Mouse (Mus musculus): Measurements from ENCODE around the gene 6430531B16Rik. TPM values are rescaled to one million over a fixed set of nuclear protein-coding genes. Genes with fewer than 3 reads are reported as not detected.

The 6430531B16Rik gene
- total RNA-seq, 1 experiment from 2014 or later, result not detected

DNA sequence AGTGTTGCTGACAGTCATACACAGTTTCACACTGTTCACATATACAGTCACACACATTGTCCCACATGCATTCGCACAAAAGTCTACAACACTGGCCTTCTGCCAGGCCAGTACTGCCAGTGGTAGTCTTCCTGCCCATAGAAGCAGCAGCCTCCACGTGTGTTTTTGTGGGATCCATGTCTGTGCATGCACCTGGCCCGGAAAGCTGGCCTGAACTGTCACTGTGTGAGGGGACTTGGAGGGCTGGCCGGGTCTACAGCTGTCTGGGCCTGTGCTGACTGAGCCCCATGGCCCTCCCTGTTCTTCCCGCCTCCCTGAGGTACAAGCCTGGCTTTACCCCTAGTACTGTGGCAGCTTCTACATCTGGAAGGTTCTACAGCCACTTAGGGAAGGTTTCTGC, 7.6 kb downstream of the 6430531B16Rik start:
- no peak for DNase-seq

DNA sequence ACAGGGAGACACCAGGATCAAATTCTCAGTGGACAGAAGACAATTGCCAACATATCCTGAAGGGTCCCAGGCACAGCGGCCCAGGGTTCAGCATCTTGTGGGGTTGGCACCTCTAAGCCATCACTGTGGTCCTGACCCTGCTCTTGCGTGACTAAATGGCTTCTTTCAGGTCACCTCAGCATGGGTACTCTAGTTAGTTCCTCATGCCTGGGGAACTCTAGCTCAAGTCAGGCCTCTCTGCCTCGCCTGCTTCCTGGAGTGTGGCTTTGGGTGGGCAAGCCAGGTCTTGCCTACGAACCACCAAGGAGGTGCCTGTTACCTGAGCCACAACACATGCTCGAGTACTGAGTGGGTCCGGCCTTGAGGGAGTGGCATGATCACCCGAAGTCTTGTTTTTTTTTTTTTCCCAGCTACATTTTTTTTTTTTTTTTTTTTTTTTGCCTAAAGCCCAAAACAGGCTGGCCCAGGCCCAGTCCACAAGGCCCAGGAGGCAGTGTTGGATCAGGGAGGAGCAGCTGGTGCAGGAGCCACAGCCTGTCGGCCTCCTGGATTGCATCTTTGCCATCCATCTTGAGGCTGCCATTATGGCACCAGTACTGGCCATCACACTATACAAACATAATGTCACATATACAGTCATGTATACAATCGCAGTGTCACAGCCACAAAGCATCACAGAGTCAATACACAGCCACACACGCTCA, 8.2 kb downstream of the 6430531B16Rik start:
- DNase-seq, result no peak

DNA sequence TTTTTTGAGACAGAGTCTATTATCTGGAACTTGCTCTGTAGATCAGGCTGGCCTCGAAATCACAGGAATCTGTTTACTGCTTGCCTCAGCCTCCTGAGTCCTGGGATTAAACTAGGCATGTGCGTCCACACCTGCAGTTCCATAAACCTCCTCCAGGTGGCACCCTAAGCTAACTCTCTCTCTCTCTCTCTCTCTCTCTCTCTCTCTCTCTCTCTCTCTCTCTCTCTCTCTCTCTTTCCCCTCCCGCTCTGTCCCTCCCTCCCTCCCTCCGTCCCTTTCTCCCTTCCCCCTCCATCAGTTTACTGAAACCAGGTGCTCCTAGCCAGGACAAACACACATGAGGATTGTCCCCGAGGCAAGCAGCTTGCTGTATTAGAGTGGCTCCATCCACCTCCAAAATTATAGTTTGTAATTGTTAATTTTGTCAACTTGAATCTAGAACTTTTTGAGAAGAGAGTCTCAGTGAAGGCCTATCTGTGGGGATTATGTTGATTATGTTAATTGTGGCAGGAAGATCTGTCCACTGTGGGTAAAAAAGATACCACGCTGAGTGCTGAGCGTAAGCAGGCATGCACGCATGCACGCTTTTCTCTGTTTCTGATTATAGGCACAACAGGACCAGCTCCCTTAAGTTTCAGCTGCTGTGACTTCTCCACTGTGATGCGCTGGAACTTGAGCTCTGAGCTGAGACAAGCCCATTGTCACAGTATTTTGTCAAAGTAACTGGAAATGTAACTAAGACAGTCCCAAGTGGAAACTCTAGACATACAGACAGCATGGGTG, 9.0 kb downstream of the 6430531B16Rik start:
- peak; percentile 88 for DNase-seq

DNA sequence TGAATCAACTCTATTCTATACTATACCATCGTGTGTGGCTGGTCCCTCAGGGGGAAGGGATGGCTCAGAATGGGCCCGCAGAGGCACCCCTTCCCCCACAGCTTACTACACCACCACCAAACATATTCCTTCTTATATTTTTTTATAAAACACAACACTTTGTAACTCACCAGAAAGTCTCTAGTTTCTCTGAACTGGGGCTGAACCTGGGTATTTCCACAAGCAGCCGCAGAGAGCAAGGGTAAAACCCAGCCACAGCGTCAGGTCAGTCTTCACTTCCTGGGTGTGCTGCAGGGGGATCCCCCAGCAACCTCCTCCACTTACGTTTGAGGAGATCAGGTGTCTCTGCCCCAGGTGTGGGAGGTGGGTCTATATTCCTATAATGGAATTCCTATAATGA, 10.1 kb downstream of the 6430531B16Rik start:
- no peak for DNase-seq

DNA sequence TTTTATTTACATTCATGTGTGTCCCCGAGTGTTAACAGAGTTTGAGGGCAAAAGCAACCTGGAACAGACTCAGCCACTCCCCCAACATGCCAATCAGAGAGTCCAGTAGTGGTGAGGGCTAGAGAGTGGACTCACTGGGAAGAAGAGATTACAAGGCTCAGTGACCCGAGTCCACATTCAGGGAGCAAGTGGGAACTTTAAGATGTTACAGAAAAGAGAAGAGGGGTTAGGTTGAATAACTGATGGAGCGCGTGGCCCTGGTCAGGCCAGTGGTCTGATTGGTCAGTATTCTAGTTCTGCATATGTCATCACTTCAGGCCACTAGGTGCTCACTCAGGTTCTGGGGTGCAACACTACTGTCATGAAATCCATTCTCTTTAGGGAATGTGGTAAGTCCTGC, 11.4 kb downstream of the 6430531B16Rik start:
- no peak for DNase-seq

DNA sequence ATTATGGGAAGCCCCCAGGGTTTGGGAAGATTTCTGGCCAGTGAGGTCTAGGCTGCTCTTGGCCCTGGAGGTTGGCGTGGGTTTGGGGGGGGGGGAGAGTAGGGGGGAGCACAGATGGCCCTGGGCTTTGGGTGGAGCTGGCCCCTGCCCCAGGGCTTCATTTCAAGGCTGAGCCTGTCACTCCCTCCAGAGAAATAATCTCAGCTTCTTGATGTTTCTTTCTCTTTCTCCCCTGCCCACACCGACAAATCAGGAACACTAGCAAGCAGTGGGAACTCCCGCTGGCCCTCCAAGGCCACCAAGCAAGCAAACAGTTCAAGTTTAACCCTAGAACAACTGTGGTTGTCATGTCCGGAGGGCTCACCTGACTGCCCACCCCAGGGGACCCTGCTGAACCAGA, 14.7 kb downstream of the 6430531B16Rik start:
- no peak for DNase-seq

DNA sequence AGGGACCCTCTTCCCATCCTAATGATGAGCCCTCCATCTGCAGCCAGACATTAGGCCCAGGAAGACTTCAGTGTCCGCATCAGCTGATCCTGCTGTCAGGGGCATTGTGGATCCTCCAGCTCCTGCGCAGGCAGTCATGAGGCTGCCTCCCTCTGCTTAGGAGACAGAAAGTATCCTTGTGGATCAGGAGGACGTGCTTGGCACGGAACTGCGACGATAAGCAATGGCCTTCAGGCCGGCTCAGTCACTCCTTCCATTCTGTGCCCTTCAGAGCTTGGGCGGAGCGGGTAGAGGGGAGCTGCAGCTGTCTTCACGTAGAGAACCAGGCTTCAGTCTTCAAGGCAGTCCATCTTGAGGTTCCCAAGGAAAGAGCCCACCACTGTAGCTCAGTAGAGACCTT, 17.4 kb downstream of the 6430531B16Rik start:
- DNase-seq, result peak; percentile 86

DNA sequence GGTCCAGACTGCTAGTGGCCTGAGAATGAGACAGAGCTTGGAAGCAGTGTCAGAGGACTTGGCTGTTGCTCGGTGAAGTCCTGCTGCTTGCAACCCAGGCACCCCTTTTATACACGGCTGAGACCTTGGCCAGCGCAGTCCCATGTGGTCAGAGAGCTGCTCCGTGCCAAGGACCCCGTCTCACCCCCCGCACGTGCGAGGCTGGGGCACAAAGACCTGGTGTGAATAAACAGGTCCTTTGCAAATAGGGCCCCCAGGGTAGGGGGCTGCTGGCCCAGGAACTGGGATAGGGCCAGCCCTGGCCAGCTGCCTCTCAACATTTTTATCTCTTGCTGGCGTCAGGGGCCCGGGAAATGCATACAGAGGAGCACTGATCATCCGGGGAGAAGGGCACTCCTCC, 20.6 kb downstream of the 6430531B16Rik start:
- peak; percentile 73 for DNase-seq

DNA sequence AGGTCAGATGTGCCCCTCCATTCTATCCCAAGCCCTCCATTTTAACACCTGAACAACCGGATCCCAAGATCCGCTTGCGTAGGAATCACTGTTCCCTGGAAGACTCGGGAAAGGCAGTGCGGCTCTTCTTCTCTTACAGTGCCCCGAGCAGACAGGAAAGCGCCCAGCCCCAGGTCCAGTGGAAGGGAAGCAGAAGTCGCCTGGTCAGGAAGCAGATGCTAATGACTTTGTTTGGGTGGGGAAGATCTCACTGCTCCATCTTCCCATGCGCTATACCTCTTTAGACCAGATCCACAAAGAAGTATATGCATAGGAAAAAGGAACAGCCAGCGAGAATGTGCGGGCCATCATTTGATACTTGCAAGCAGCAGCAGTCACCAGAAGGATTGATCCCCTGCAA, 21.1 kb downstream of the 6430531B16Rik start:
- DNase-seq, result no peak

DNA sequence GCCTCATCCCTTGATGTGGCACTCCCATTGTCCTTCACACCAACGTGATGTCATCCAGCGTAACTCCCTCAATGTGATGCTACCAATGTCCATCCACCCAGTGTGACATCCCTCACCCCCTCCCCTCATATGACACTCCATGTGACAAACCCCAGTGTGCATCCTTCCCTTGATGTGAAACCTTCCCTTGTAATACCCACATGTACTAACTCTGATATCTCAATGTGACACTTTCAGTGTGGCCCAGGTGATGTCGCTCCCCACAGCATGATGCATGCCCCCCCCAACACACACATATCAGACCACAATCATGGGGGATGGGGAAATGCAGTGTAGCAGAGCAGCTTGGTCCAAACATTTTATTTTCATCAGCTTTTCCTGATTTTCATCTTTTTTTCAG, 21.9 kb downstream of the 6430531B16Rik start:
- DNase-seq, result peak; percentile 2

DNA sequence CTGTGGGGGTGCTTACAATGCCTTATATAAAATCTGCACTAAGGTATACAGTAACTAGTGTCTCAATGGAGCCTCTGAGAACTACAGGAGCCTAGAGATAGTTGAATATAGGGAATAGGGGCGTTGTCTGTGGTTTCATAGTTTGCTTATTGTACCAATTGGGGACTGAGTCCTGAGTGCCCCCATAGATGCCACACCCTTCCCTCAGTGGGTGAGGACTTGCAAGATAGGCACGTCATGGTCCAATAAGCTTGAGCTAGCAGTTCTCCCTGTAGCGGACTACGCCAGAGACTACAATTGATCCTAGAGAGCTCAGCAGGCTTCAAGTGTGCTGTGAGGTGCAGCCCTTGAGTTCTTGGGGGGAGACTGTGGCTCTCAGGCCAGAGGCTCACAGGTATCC, 23.1 kb downstream of the 6430531B16Rik start:
- DNase-seq, result no peak

DNA sequence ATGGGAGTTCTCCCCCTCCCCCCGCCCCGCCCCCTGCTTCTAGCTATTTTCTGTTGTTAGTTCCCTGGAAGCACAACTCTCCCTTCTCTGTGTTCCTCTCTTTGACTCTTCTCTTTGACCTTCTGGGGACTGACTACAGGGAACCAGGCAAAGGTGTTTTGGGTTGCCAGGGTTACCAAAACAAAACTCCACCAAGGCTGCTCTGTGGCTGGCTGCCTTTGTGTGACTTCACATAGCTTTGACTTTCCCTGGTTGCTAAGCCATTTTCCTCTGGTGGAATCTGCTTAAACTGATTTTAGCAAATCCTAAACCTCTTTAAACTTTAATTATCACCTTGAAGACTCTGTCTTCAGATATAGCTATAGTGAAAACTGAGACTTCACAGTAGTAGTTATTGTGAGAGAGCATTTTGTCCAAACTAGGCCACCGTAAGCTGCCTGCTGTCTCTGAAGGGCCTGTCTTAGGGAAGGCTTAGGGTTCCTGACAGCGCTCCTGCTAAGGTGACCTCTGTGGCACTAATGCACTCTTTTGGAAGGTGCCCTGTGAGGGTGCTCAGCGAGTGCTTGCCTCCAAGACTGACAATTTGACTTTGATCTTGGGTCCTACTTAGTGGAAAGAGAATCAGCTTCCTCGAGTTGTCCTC, 26.4 kb downstream of the 6430531B16Rik start:
- peak; percentile 18 for DNase-seq

DNA sequence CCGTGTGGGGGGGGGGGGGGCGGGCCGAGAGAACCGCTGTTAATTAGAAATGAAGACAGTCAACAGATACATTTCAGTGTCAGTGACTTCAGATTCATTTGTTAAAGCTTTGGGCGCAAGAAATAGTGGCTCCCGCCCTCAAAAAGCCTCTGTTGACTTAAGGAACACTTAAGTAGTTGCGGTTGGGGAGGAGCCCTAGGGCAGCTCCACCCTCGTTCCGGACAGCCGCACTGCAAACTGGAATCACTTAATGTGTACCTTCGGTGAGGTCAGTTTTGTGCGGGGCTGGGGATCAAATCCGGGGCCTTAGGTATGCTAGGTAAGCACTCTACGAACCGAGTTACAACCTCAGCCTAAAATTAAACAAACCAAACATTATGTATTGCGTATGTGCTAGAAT, 27.5 kb downstream of the 6430531B16Rik start:
- peak; percentile 44 for DNase-seq

DNA sequence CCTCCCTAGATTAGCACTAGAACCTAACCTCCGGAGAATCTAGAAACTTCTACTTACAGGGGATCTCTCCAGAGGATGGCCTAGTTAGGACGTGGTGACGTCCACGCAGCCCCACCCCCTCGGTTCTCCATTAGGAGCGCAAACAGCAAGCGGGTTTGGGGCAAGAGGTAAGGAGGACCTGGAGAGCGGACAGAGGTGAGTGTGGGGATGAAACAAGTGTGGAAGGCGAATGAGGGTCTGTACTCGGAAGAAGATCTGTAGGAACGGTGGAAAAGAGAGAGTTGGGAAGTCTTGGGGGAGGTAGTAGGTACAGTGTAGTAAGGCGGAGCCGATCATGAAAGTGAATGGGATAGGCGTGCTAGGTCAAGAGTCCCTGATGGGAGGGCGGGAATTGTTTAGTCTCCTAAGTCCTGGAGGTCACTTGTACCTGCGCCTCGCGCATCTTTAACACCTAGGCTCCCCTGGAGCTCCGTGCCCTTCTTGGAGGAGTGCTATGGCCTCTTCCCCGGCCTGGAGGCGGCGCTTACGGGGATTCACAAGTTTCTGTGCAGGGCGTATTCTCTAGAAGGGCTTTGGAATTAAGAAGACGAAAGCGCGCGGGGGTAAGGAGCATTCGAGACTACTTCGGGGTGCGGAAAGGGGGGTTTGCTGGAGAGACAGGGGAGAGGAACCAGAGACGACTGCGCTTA, 28.1 kb downstream of the 6430531B16Rik start:
- DNase-seq, result peak; percentile 79

DNA sequence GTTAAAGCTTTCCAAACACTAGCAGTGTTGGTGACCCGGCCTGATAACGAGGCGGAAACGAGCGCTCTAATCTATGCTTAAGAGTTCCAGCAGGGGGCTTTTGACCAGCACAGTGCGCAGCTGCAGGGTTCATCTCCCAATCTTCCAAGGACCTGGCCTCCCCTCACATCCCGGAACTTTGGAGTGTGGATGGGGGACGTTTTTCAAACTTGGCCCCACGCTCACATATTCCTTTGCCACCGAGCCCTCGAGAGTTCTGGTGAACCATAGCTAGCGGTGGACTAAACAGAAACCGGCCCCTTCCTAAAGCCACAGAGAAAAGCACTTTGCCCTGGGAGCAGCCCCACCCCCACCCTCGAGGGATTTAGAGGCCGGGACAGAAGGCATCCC, 28.7 kb downstream of the 6430531B16Rik start:
- peak; percentile 78 for DNase-seq

DNA sequence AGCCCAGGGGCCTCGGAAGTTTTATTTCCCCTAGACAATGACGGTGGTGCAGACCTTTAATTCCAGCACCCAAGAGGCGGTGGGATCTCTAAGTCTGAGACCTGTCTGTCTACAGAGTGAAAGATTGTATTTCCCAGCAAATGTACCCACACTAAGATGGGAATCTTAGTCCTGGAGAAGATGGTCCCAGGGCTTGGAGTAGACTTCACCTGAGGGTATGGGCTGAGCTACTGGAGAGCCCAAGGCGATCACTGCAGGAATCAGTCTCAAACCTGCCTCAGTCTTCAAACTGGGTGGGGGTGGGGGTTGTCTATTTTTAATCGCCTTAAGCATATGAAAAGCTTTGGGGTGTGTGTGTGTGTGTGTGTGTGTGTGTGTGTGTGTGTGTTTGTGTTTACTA, 32.5 kb downstream of the 6430531B16Rik start:
- DNase-seq, result no peak

DNA sequence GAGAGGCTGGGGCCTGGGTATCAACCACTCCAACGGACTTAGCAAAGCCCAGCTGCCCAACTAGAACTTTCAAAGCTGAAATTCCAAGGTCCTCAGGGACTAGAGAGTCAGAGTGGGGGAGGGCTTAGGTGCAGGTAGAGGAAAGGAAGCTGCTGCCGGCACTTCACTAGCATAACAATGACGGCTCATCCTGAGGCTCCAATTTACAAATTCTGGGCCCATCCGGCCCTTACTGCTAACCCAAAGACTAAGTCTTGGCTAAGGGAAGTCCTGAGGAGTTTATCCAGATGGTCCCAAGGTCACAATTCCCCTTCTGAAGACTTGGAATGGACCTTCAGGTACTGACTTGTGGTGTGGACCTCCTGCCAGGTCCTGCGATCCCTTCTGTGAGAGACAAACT, 33.0 kb downstream of the 6430531B16Rik start:
- no peak for DNase-seq

DNA sequence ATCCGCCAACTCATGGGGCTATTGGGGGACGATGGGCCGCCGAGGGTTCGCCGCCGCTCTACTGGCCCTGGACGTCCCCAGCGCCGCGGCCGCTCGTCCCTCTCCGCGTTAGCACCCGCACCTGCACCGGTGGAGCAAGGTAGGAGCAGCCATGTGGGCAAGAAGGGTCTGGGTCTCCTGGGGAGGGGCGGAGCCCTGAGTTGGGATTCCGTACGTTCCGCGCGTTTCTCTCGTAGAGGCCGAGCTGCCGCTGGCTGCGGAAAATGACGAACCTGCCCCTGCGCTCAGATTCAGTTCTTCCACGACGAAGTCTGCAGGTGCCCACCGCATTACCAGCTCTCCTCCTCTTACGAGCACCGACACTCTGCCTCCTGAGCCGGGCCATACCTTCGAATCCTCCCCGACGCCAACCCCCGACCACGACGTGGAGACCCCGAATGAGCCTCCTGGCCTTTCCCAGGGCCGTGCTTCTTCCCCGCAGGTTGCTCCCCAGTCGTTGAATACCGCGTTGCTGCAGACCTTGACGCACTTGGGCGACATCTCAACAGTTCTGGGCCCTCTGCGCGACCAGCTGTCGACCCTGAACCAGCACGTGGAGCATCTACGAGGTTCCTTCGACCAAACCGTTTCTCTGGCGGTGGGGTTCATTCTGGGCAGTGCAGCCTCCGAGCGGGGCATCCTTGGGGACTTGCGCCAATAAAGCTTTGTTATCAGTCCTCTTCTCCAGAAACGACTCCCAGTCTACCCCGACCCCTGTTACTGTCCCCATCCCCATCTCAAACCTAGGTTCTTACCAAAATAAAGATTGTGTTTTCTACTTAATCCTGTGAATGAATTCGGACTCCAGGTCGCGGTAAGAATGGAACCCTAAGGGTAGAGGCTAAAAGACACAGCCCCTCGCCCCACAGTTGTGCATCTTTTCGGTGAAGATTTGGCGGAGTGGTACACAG, 34.0 kb downstream of the 6430531B16Rik start:
- DNase-seq, result no peak

DNA sequence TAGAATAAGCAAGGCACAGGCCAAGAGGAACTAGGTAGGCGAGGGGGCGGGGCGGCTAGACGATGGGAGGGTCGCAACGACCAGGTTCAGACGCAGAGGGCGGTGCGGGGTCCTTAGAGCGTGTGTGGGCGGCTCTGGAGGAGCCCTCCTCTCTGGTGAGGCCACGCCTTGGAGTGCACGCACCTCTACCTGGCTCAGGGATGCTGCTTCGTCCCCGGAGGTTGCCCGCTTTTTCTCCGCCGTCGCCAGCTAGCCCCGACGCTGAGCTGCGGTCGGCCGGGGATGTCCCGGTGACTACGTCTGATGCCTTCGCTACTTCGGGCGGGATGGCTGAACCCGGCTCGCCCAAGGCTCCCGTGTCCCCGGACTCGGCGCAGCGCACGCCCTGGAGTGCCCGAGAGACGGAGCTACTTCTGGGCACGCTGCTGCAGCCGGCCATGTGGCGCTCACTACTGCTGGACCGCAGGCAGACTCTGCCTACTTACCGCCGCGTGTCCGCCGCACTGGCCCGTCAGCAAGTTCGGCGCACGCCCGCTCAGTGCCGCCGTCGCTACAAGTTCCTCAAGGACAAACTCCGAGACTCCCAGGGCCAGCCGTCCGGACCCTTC, 34.8 kb downstream of the 6430531B16Rik start, which contains the start of gene Utf1:
Gene Utf1 (plus strand): TSS at position 116 of the 608 bp plus-strand sequence.
- peak; percentile 59 for DNase-seq

DNA sequence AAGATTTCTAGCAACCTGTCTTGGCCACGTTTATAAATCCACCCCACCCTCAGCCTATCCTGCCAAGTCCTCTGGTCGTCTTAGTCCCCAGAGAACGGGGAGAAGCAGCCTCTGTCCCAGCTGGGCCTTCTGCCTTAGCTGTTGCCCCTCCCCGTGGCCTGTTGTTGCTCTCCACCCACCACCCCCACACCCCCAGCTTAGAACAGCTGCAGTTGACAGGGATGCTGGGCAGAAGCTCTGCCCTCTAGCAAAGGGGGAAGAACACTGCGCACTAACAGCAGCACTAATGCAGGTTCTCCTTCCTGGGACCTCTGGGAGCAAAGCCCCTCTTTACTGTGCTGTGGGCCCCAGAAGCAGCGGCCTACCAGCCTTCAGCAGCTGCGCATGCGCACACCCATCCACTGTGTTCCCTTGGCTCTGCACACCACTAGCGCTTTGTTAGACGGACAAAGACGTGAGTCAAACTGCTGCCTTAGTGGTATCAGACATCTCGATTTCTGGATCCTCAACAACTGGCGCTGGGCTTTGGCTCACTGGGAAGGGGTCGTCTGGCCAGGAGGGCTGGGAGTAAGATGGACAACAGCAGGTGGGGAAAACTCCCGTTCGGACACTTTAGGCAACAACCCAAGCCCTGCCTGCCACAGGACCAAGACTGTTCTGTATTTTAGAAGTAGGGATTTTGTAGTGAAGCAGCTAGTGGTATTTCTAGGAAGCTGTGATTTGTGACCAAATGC, 37.9 kb downstream of the 6430531B16Rik start:
- no peak for DNase-seq

Data from adrenal gland, postnatal 14 days (tissue).